Mouse (Mus musculus): ENCODE measurements around the gene Pik3ip1. TPM values are rescaled to one million over a fixed set of nuclear protein-coding genes. Genes with fewer than 3 reads are reported as not detected.

The Pik3ip1 gene
- polyA plus RNA-seq, 1 experiment from 2014 or later: 15.8 TPM

DNA sequence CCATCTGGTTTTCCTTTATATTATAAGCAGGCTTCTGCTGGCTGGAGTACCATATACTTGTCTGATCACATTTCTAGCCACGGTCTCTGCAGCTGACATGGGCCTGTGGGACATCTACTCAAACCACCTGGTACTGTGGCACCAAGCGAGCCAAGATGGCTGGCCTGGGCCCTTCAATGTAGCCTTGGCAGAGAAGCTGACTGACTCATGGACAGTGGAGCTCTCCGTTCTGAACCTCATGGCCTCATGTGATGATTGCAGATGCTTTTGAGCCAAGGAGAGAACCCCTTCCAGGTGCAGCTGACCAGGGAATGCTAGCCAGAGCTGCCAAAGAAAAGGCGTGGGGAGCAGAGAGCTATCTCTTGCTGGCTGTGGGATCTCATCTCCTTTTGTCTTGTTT lies 24.4 kb upstream of the Pik3ip1 start:
- H3K27me3 ChIP-seq: no peaks in the 10 kb centered on the region
- H3K36me3 ChIP-seq: peaks cover 98% of the 10 kb centered on the region
- H3K9ac ChIP-seq: no peak overlapping the region
- H3K4me1 ChIP-seq: peaks cover 19% of the 10 kb centered on the region; the same call in 1 of the 2 replicates
- H3K9me3 ChIP-seq (replicated peaks): no peaks in the 10 kb centered on the region
- H3K27ac ChIP-seq (replicated peaks): no peak overlapping the region
- no peak for ATAC-seq (ENCODE audit: insufficient number of reproducible peaks, low FRiP score, low TSS enrichment, low read depth)
- no peak overlapping the region for H3K4me3 ChIP-seq (replicated peaks)
- 87% methylated on average over 4 of the region's 4 CpGs for WGBS
- H3K4me2 ChIP-seq (replicated peaks): no peak overlapping the region

DNA sequence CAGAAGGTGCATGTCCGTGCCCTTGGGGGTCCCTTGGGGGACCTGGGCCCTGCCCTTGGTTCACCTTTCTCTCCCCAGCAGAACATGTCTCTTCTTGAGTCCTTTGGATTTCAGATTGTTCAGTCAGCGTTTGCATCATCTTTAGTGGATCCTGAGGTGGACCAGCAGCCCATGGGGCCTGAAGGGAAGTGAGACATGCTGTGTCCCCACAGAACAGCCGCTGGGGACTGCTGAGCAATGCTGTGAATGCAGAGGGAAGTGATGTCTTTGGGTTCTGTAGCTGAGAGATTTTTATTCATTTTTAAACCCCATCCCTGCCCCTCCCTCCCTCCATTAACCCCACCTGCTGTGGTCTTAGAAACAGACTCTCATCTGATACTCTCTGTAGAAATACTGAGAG lies 22.3 kb upstream of the Pik3ip1 start:
- Histone ChIP-seq H3K27ac (replicated peaks) (no peak overlapping the region), H3K4me3 (replicated peaks) (no peak overlapping the region), H3K27me3 (no peaks in the 10 kb centered on the region), H3K4me1 (peaks cover 8% of the 10 kb centered on the region; the same call in 1 of the 2 replicates), H3K4me2 (replicated peaks) (no peak overlapping the region), H3K36me3 (peaks cover 81% of the 10 kb centered on the region), H3K9ac (no peak overlapping the region), H3K9me3 (replicated peaks) (no peaks in the 10 kb centered on the region)
- ATAC-seq (ENCODE audit: insufficient number of reproducible peaks, low FRiP score, low TSS enrichment, low read depth): no peak
- 89% methylated on average over 3 of the region's 3 CpGs for WGBS

DNA sequence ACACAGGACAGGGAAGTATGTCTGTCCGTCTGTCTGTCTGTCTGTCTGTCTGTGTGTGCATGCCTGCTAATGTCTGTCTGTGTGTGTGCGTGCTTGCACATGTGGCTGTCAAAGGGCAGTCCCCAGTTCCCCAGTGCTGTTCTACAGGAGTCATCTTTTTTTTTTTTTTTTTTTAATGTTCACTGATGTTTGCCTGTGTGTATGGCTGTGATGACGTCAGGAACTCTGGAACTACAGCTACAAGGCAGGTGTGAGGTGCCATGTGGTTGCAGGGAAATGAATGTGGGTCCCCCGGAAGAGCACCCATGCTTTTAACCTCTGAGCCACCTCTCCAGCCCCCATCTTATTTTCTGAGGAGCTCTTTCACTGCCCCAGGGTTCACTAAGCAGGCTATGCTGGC lies 20.3 kb upstream of the Pik3ip1 start:
- Histone ChIP-seq H3K4me3 (replicated peaks) (no peak overlapping the region), H3K27ac (replicated peaks) (no peak overlapping the region), H3K9ac (no peak overlapping the region), H3K4me1 (0 out of 2 replicates have a peak, but pooled peaks cover 4% of the 10 kb centered on the region), H3K4me2 (replicated peaks) (no peak overlapping the region), H3K27me3 (no peaks in the 10 kb centered on the region), H3K9me3 (replicated peaks) (no peaks in the 10 kb centered on the region), H3K36me3 (peaks cover 62% of the 10 kb centered on the region)
- WGBS: 87% methylated on average over 4 of the region's 4 CpGs
- no peak for ATAC-seq (ENCODE audit: insufficient number of reproducible peaks, low FRiP score, low TSS enrichment, low read depth)

DNA sequence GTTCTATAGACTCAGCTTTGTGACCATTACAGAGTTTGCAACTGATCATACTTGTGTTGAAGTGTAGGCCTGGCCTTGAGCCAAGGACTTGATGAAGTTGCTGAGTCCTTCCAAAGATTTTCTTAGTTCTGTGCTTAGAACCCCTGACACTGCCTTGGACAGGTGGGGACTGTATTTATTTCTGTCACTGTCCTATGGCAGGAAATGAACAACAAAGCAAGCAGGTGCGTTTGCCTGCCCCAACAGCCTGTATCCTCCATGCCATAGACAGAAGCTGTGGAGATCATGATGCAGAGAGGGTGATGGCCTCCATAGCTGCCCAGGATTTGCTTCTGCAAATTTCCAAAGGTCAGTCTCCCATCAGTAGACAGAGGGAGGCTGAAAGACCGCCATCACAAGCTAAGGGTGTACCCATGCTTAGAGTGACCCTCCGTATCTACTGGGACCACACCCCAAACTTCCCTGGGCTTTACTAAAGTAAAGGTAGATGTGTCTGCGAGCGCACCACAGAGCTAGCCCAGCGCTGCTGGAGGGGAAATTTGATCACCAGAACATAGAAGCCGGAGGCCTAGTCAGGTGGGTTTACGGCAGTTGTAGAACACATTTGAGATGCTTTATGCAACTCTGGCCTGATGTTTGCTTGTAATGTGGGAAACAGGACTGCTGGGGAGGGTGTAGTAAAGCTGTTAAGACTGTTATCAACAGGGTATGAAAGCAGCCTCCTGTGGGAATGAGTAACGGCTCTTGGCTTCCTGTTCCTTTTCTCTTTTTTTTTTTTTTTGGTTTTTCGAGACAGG lies 19.2 kb upstream of the Pik3ip1 start:
- Histone ChIP-seq H3K27ac (replicated peaks) (no peak overlapping the region), H3K9me3 (replicated peaks) (no peaks in the 10 kb centered on the region), H3K4me1 (0 out of 2 replicates have a peak, but pooled peaks cover 4% of the 10 kb centered on the region), H3K9ac (no peak overlapping the region), H3K36me3 (peaks cover 51% of the 10 kb centered on the region), H3K27me3 (no peaks in the 10 kb centered on the region), H3K4me2 (replicated peaks) (no peak overlapping the region), H3K4me3 (replicated peaks) (no peak overlapping the region)
- no peak for ATAC-seq (ENCODE audit: insufficient number of reproducible peaks, low FRiP score, low TSS enrichment, low read depth)
- 87% methylated on average over 9 of the region's 10 CpGs for WGBS

DNA sequence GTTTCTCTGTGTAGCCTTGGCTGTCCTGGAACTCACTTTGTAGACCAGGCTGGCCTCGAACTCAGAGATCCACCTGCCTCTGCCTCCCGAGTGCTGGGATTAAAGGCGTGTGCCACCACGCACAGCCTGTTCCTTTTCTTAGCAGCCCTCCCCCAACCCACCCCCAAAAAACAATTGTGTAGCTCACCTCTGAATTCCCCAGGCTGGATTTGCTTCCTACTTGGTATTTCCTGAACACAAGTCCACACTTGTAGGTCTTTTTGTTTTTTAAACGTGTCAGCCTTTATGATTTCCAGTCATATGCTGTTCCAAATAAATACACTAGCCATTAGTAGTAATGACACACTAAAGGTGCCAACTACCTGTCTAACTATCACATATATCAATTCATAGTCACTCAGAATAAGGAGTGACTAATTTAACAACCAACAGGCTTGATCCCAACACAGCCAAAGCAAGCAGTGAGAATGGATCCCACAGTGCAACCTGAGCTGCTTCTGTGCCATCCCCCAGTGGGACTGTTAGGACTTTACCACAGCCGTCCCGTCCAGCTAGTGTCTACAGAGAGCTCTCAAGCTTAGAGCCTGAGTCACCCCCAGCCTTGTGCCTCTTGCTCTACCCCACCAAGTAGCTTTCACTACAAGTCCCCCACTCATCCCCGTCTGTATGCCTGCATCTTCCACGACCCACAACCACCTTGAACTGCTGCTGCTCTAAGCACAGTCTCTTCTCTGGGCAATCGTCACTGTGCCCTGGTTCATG lies 18.4 kb upstream of the Pik3ip1 start:
- Histone ChIP-seq H3K9me3 (replicated peaks) (no peaks in the 10 kb centered on the region), H3K4me1 (0 out of 2 replicates have a peak, but pooled peaks cover 4% of the 10 kb centered on the region), H3K36me3 (peaks cover 45% of the 10 kb centered on the region), H3K27ac (replicated peaks) (no peak overlapping the region), H3K9ac (no peak overlapping the region), H3K4me2 (replicated peaks) (no peak overlapping the region), H3K27me3 (no peaks in the 10 kb centered on the region), H3K4me3 (replicated peaks) (no peak overlapping the region)
- 0 out of 2 replicates have a peak, but pooled peaks have one; percentile 9 for ATAC-seq (ENCODE audit: insufficient number of reproducible peaks, low FRiP score, low TSS enrichment, low read depth)
- 77% methylated on average over 10 of the region's 10 CpGs for WGBS

DNA sequence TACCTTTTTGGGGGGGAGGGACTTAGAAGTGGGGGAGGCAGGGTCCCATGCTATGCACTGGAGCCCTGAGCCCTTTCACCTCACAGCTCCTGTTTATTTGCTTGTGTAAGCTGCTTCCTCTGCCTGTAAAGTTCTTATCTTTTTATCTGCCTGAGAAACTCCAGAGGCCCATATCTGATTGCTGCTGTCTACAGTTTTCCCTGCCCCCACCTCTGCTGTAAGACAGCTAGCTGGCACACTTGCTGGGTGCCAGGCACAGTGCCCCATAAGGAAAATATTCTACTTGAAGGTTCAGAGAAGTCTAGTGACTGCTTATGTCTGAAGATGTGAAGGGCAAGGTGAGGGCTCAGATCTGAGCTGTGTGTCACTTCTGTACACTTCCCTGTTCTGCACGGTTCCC lies 16.9 kb upstream of the Pik3ip1 start:
- H3K36me3 ChIP-seq: peaks cover 29% of the 10 kb centered on the region
- no peak overlapping the region for H3K27ac ChIP-seq (replicated peaks)
- 0 out of 2 replicates have a peak, but pooled peaks cover 4% of the 10 kb centered on the region for H3K4me1 ChIP-seq
- WGBS: 88% methylated on average over 1 of the region's 1 CpGs
- H3K4me2 ChIP-seq (replicated peaks): no peak overlapping the region
- no peak overlapping the region for H3K4me3 ChIP-seq (replicated peaks)
- H3K27me3 ChIP-seq: no peaks in the 10 kb centered on the region
- no peak for ATAC-seq (ENCODE audit: insufficient number of reproducible peaks, low FRiP score, low TSS enrichment, low read depth)
- no peaks in the 10 kb centered on the region for H3K9me3 ChIP-seq (replicated peaks)
- H3K9ac ChIP-seq: no peak overlapping the region

DNA sequence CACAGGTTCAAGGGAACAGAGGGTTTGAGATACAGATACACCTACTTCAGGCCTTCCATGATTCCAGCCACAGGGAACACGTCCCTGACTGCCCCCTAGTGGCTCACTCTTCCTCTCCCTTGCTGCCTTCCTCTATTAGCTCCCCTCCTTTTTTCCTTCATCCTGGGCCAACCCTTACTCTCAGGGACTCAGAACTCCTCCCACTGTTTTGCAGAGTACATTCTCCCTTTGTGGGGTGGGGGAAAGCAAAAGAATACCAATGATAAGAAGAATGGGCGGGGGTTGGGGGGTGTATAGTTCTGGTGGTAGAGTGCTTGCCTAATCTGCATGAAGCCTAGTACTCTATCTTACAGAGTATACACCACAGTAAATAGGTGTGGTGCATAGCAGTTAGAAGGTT lies 16.1 kb upstream of the Pik3ip1 start:
- no peak for ATAC-seq (ENCODE audit: insufficient number of reproducible peaks, low FRiP score, low TSS enrichment, low read depth)
- Histone ChIP-seq H3K27ac (replicated peaks) (no peak overlapping the region), H3K4me2 (replicated peaks) (no peak overlapping the region), H3K4me3 (replicated peaks) (no peak overlapping the region), H3K4me1 (0 out of 2 replicates have a peak, but pooled peaks cover 4% of the 10 kb centered on the region), H3K27me3 (no peaks in the 10 kb centered on the region), H3K36me3 (peaks cover 21% of the 10 kb centered on the region), H3K9me3 (replicated peaks) (no peaks in the 10 kb centered on the region), H3K9ac (no peak overlapping the region)
- WGBS: 24% methylated on average over 2 of the region's 2 CpGs

DNA sequence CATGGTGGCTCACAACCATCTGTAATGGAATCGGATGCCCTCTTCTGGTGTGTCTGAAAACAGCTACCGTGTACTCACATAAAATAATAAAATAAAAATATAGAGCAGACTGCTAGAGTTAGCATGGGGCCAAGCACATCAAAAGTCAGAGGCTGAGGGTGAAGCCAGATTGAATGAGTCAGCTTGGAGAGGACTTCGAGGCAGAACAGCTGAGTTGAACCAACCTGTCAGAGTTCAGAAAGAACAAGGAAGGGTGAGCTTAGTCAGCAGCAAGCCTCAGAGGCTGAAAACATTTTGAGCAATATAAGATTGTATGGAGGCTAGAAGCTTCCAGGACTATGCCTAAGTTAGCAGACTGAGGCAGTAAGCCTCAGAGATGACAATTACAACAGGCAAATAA lies 11.9 kb upstream of the Pik3ip1 start:
- H3K4me2 ChIP-seq (replicated peaks): no peak overlapping the region
- H3K9me3 ChIP-seq (replicated peaks): no peaks in the 10 kb centered on the region
- H3K27me3 ChIP-seq: no peaks in the 10 kb centered on the region
- ATAC-seq (ENCODE audit: insufficient number of reproducible peaks, low FRiP score, low TSS enrichment, low read depth): no peak
- H3K27ac ChIP-seq (replicated peaks): no peak overlapping the region
- H3K36me3 ChIP-seq: no peaks in the 10 kb centered on the region
- WGBS: 84% methylated on average over 3 of the region's 3 CpGs
- no peak overlapping the region for H3K9ac ChIP-seq
- H3K4me3 ChIP-seq (replicated peaks): no peak overlapping the region
- 0 out of 2 replicates have a peak, but pooled peaks cover 1% of the 10 kb centered on the region for H3K4me1 ChIP-seq

DNA sequence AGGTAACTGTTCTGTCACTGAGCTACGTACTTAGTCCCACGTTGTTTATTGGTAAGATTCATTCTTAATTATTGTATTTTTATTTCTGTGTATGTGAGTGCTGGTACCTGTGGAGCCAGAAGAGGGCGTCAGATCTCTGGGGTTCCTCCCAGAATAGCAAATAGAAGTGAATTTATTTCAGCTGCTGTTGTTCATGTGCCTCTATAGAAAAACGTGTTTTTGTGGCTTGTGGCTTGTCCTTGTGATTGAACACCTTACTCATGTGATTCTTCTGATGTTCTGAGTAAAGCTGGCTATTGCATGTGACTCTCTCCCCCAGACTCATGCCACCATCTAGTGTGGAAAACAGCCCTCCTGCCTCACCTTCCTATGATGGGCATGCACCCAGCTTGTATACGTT lies 1.9 kb upstream of the Pik3ip1 start:
- Histone ChIP-seq H3K4me2 (replicated peaks) (no peak overlapping the region), H3K9ac (no peak overlapping the region), H3K36me3 (no peaks in the 10 kb centered on the region), H3K27ac (replicated peaks) (no peak overlapping the region), H3K27me3 (no peaks in the 10 kb centered on the region), H3K9me3 (replicated peaks) (no peaks in the 10 kb centered on the region), H3K4me3 (replicated peaks) (no peak overlapping the region), H3K4me1 (peaks cover 35% of the 10 kb centered on the region)
- WGBS: 75% methylated on average over 5 of the region's 5 CpGs
- ATAC-seq (ENCODE audit: insufficient number of reproducible peaks, low FRiP score, low TSS enrichment, low read depth): no peak

DNA sequence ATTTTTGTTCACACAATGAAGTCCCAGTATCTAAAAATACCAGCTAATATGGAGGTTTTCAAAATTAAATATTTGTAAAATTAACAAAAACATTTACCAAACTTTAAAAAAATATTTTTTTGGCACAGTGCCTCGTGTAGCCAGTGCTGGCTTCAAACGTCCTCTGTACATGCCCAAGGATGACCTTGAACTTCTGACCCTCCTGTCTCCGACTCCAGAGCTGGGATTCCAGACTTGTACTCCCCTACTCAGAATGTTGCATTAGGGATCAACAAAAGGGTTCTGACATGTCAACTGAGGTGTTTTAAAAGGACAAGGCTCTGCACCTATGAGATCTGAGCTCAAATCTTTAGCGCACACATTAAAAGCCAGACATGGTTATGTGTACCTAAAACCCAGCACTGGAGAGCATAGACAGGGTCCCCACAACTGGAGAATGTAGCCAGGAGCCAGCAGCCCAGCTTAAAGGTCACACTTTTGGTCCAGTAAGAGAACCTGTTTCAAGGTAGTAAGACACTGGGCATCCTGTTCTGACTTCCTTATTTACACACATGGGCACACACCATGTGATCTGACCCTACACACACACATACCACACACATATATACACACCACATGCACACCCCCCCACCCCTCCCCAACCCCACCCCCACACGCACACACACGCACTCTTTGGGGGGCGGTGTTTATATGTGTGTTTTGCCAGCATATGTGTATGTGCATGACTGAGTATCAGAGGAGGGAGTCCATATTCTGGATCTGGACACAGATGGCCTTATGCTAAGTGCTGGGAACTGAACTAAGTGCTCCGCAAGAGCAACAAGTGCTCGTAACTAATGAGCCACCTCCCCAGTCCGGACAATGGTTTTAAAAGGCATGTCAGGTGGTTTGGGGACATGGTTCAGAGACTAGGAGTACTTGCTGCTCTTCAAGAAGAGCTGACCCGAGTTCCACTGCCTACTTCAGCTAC lies 1.1 kb upstream of the Pik3ip1 start:
- 74% methylated on average over 11 of the region's 11 CpGs for WGBS
- H3K27ac ChIP-seq (replicated peaks): peak overlapping the region; percentile 58
- H3K4me3 ChIP-seq (replicated peaks): no peak overlapping the region
- no peak for ATAC-seq (ENCODE audit: insufficient number of reproducible peaks, low FRiP score, low TSS enrichment, low read depth)
- H3K4me2 ChIP-seq (replicated peaks): no peak overlapping the region
- H3K9me3 ChIP-seq (replicated peaks): no peaks in the 10 kb centered on the region
- no peaks in the 10 kb centered on the region for H3K27me3 ChIP-seq
- H3K9ac ChIP-seq: no peak overlapping the region
- 0 out of 2 replicates have a peak, but pooled peaks cover under 1% of the 10 kb centered on the region for H3K36me3 ChIP-seq
- peaks cover 35% of the 10 kb centered on the region for H3K4me1 ChIP-seq

Measured in embryonic facial prominence, embryonic 15.5 days (tissue).